ENCODE assay signal across 9 mouse cellular contexts in genomic region chr8:84471271-84471995, GRCm38 (mm10).
DNase-seq lines count a peak whose midpoint lies in the region; ATAC-seq lines count a peak whose summit lies in the region.
"Had no signal": no experiment of that assay in that cellular context is flagged by ENCODE, and none has a peak within 500 bp of the region (broad histone marks: within the 10 kb centered on the region; RNA-seq: fewer than 3 reads in every experiment).

No protein-coding gene starts in this region.

- WGBS in midbrain, embryonic 11.5 days: 53% methylated on average over 9 of the region's 9 CpGs
- 49% methylated on average over 9 of the region's 9 CpGs for WGBS in midbrain, embryonic 15.5 days
- 47% methylated on average over 9 of the region's 9 CpGs for WGBS in limb, embryonic 10.5 days

- ATAC-seq in midbrain, embryonic 11.5 days (ENCODE audit: low FRiP score): no peak
- ATAC-seq in midbrain, embryonic 15.5 days (replicated peaks): no peak

- H3K36me3 ChIP-seq in midbrain, embryonic 11.5 days (ENCODE audit: control insufficient read depth, insufficient read depth, low read length): no peaks in the 10 kb centered on the region
- H3K36me3 ChIP-seq in midbrain, embryonic 15.5 days (replicated peaks): no peaks in the 10 kb centered on the region
- H3K36me3 ChIP-seq in limb, embryonic 10.5 days: no peaks in the 10 kb centered on the region
- H3K36me3 ChIP-seq: midbrain, embryonic 12.5 days had no signal

- H3K27me3 ChIP-seq in midbrain, embryonic 11.5 days (ENCODE audit: control insufficient read depth, insufficient read depth, low read length): no peaks in the 10 kb centered on the region
- H3K27me3 ChIP-seq in midbrain, embryonic 15.5 days (replicated peaks): no peaks in the 10 kb centered on the region
- H3K27me3 ChIP-seq in limb, embryonic 10.5 days (ENCODE audit: low read depth, poor library complexity, severe bottlenecking): no peaks in the 10 kb centered on the region
- H3K27me3 ChIP-seq: midbrain, embryonic 12.5 days had no signal

- no peak overlapping the region for H3K27ac ChIP-seq in midbrain, embryonic 11.5 days (ENCODE audit: low read depth, low read length)
- no peak overlapping the region for H3K27ac ChIP-seq in midbrain, embryonic 15.5 days
- H3K27ac ChIP-seq in limb, embryonic 10.5 days: no peak overlapping the region
- H3K27ac ChIP-seq: midbrain, embryonic 12.5 days had no signal

- H3K9ac ChIP-seq in midbrain, embryonic 11.5 days (ENCODE audit: low read length): no peak overlapping the region
- no peak overlapping the region for H3K9ac ChIP-seq in midbrain, embryonic 15.5 days
- H3K9ac ChIP-seq: midbrain, embryonic 12.5 days had no signal

- H3K4me2 ChIP-seq in midbrain, embryonic 11.5 days: no peak overlapping the region
- H3K4me2 ChIP-seq in midbrain, embryonic 15.5 days: no peak overlapping the region
- H3K4me2 ChIP-seq: midbrain, embryonic 12.5 days had no signal

- H3K9me3 ChIP-seq in midbrain, embryonic 11.5 days (ENCODE audit: control insufficient read depth, low read length): no peaks in the 10 kb centered on the region
- no peaks in the 10 kb centered on the region for H3K9me3 ChIP-seq in midbrain, embryonic 15.5 days
- no peaks in the 10 kb centered on the region for H3K9me3 ChIP-seq in limb, embryonic 10.5 days (replicated peaks)
- H3K9me3 ChIP-seq: midbrain, embryonic 12.5 days had no signal

- H3K4me1 ChIP-seq in midbrain, embryonic 11.5 days (ENCODE audit: control insufficient read depth, insufficient read depth, low read length): no peaks in the 10 kb centered on the region
- peaks cover 4% of the 10 kb centered on the region; the same call in 1 of the 2 replicates for H3K4me1 ChIP-seq in midbrain, embryonic 15.5 days
- no peaks in the 10 kb centered on the region for H3K4me1 ChIP-seq in limb, embryonic 10.5 days
- H3K4me1 ChIP-seq: midbrain, embryonic 12.5 days had no signal

- no peak overlapping the region for H3K4me3 ChIP-seq in midbrain, embryonic 11.5 days (ENCODE audit: low read depth, low read length)
- H3K4me3 ChIP-seq in midbrain, embryonic 15.5 days: no peak overlapping the region
- no peak overlapping the region for H3K4me3 ChIP-seq in limb, embryonic 10.5 days
- H3K4me3 ChIP-seq: midbrain, embryonic 12.5 days had no signal

- DNase-seq in midbrain, embryonic 11.5 days (ENCODE audit: low spot score, missing footprints): peak; percentile 95
- DNase-seq in adrenal gland, adult 8-10 months: peak; percentile 30
- DNase-seq in embryo, embryonic 11.5 days (ENCODE audit: low read depth, low spot score): peak; percentile 71
- peak; percentile 88 for DNase-seq in limb, embryonic 10.5 days (ENCODE audit: low spot score)
- peak; percentile 67 for DNase-seq in ovary, postnatal 36 days (ENCODE audit: low spot score)
- no peak for DNase-seq in frontal cortex, postnatal 14 days (ENCODE audit: low spot score in 2 of 2)
- no peak for DNase-seq in layer of hippocampus, adult 18-20 months (ENCODE audit: low spot score in 2 of 2)

Comparison
In these comparisons a context has a peak if more than half of its experiments do, and no peak if none do; other contexts are left out.
1. DNase-seq: peak in midbrain, embryonic 11.5 days (single experiment), adrenal gland, adult 8-10 months (single experiment), embryo, embryonic 11.5 days (single experiment), limb, embryonic 10.5 days (single experiment) and ovary, postnatal 36 days (single experiment); none in frontal cortex, postnatal 14 days (0 of 2) and layer of hippocampus, adult 18-20 months (0 of 2).